ENCODE assay signal across 17 mouse cellular contexts in genomic region chr4:64043371-64043770, GRCm38 (mm10). TPM values are rescaled to one million over a fixed set of nuclear protein-coding genes. Genes with fewer than 3 reads are reported as not detected.
A peak's percentile ranks its signal among the peaks of the same experiment; 100 is the strongest.
DNase-seq lines count a peak whose midpoint lies in the region; ATAC-seq and TF ChIP-seq lines count a peak whose summit lies in the region.
"Had no signal": no experiment of that assay in that cellular context is flagged by ENCODE, and none has a peak within 500 bp of the region (broad histone marks: within the 10 kb centered on the region; RNA-seq: fewer than 3 reads in every experiment).

No protein-coding gene starts in this region.

- no peak for TF ChIP-seq POLR2A in embryonic fibroblast, embryonic 13.5 days (IDR thresholded peaks at IDR 0.05; ENCODE audit: low read depth, low read length)

- no peak overlapping the region for H3K9ac ChIP-seq in forebrain, postnatal 0 days
- no peak overlapping the region for H3K9ac ChIP-seq in kidney, embryonic 15.5 days
- H3K9ac ChIP-seq: forebrain, embryonic 13.5 days; lung, embryonic 14.5 days had no signal

- TF ChIP-seq CTCF in forebrain, postnatal 0 days (IDR thresholded peaks at IDR 0.05; ENCODE audit: low read depth) = no peak
- TF ChIP-seq CTCF in embryonic fibroblast, embryonic 13.5 days (IDR thresholded peaks at IDR 0.05; ENCODE audit: borderline replicate concordance, insufficient read depth, low read length) = no peak

- H3K4me3 ChIP-seq in forebrain, postnatal 0 days (ENCODE audit: low read depth, low read length) = no peak overlapping the region
- no peak overlapping the region for H3K4me3 ChIP-seq in forebrain, embryonic 10.5 days
- H3K4me3 ChIP-seq in kidney, embryonic 15.5 days (replicated peaks) = no peak overlapping the region
- H3K4me3 ChIP-seq in embryonic fibroblast, embryonic 13.5 days (ENCODE audit: insufficient read depth, low read length) = peak overlapping the region; percentile 81
- H3K4me3 ChIP-seq: forebrain, embryonic 13.5 days; heart, embryonic 10.5 days; layer of hippocampus, adult 2 months had no signal

- 57% methylated on average over 6 of the region's 6 CpGs for WGBS in forebrain, postnatal 0 days
- WGBS in forebrain, embryonic 10.5 days = 83% methylated on average over 6 of the region's 6 CpGs
- WGBS in kidney, embryonic 15.5 days = 51% methylated on average over 6 of the region's 6 CpGs

- no peak overlapping the region for H3K27ac ChIP-seq in forebrain, postnatal 0 days (ENCODE audit: low read depth, low read length)
- no peak overlapping the region for H3K27ac ChIP-seq in forebrain, embryonic 10.5 days
- H3K27ac ChIP-seq in kidney, embryonic 15.5 days = peak overlapping the region; percentile 63; the same call in 1 of the 2 replicates
- H3K27ac ChIP-seq in embryonic fibroblast, embryonic 13.5 days (ENCODE audit: insufficient read depth, low read length) = peak overlapping the region; percentile 7
- H3K27ac ChIP-seq: forebrain, embryonic 13.5 days; heart, embryonic 10.5 days; layer of hippocampus, adult 2 months had no signal

- peak; percentile 38 for DNase-seq in forebrain, postnatal 0 days
- DNase-seq in forebrain, embryonic 10.5 days (ENCODE audit: extremely low spot score, low spot score) = no peak
- DNase-seq in kidney, postnatal 4 days = no peak
- DNase-seq in adipocyte (ENCODE audit: low spot score) = peak; percentile 51
- DNase-seq: adrenal gland, adult 8-10 months; cerebellum, postnatal 25 days; lung, embryonic 14.5 days had no signal

- H3K4me1 ChIP-seq in forebrain, postnatal 0 days (ENCODE audit: insufficient read depth) = 0 out of 2 replicates have a peak, but pooled peaks cover 3% of the 10 kb centered on the region
- peaks cover 14% of the 10 kb centered on the region for H3K4me1 ChIP-seq in forebrain, embryonic 10.5 days
- H3K4me1 ChIP-seq in kidney, embryonic 15.5 days = peaks cover 35% of the 10 kb centered on the region
- peaks cover 12% of the 10 kb centered on the region for H3K4me1 ChIP-seq in embryonic fibroblast, embryonic 13.5 days (ENCODE audit: control insufficient read depth, insufficient read depth, low read length)

- no peaks in the 10 kb centered on the region for H3K9me3 ChIP-seq in forebrain, postnatal 0 days (ENCODE audit: low read length)
- no peaks in the 10 kb centered on the region for H3K9me3 ChIP-seq in forebrain, embryonic 10.5 days
- H3K9me3 ChIP-seq in kidney, embryonic 15.5 days (replicated peaks) = no peaks in the 10 kb centered on the region
- H3K9me3 ChIP-seq: forebrain, embryonic 13.5 days; heart, embryonic 10.5 days had no signal

- 0 out of 2 replicates have a peak overlapping the region, but pooled peaks have one; percentile 5 for H3K4me2 ChIP-seq in forebrain, postnatal 0 days (ENCODE audit: low read depth)
- H3K4me2 ChIP-seq in kidney, embryonic 15.5 days = no peak overlapping the region
- H3K4me2 ChIP-seq: forebrain, embryonic 13.5 days had no signal

- peaks cover 4% of the 10 kb centered on the region; the same call in 1 of the 2 replicates for H3K27me3 ChIP-seq in forebrain, postnatal 0 days (ENCODE audit: insufficient read depth, low read length)
- peaks cover 41% of the 10 kb centered on the region for H3K27me3 ChIP-seq in forebrain, embryonic 10.5 days (ENCODE audit: poor library complexity, severe bottlenecking)
- peaks cover 16% of the 10 kb centered on the region for H3K27me3 ChIP-seq in kidney, embryonic 15.5 days

- peak; percentile 13; the same call in 1 of the 2 replicates for ATAC-seq in forebrain, postnatal 0 days
- peak; percentile 75 for ATAC-seq in kidney, embryonic 15.5 days (replicated peaks; ENCODE audit: low FRiP score)
- ATAC-seq in megakaryocyte, adult 5-6 weeks (ENCODE audit: poor library complexity, severe bottlenecking) = no peak
- ATAC-seq in megakaryocyte progenitor cell, adult 5-6 weeks (replicated peaks; ENCODE audit: poor library complexity) = no peak
- ATAC-seq: forebrain, embryonic 13.5 days; intestine, embryonic 16.5 days had no signal

- no peaks in the 10 kb centered on the region for H3K36me3 ChIP-seq in forebrain, postnatal 0 days (ENCODE audit: insufficient read depth)
- no peaks in the 10 kb centered on the region for H3K36me3 ChIP-seq in forebrain, embryonic 10.5 days (replicated peaks)
- no peaks in the 10 kb centered on the region for H3K36me3 ChIP-seq in kidney, embryonic 15.5 days
- H3K36me3 ChIP-seq: heart, embryonic 10.5 days had no signal

RNA-seq across cellular contexts. Expression of gene Tnc, which starts 3.4 kb away (rescaled TPM):
- total RNA-seq in forebrain, postnatal 0 days (2014; rRNA removed) = 95.3 and 131 TPM in 2 replicates
- polyA plus RNA-seq in forebrain, postnatal 0 days (2015; fragmentation: Nextera tagmentation; extraction: Ambion mirVana) = 29.1 and 39.5 TPM in 2 replicates
- polyA plus RNA-seq in forebrain, embryonic 10.5 days (2016; fragmentation: Nextera tagmentation; extraction: Ambion mirVana) = 1.2 TPM in 2 replicates
- 19.6 and 22.9 TPM in 2 replicates for polyA plus RNA-seq in kidney, embryonic 15.5 days (2015; fragmentation: Nextera tagmentation; extraction: Ambion mirVana)
- polyA plus RNA-seq in embryonic fibroblast, embryonic 13.5 days (2011; ENCODE audit: insufficient read length, low read depth, missing spikeins) = 849 and 1,178 TPM in 2 replicates
- total RNA-seq in megakaryocyte, adult 5-6 weeks (2015) = 0.34 and 0.76 TPM in 2 replicates
- 0.77 and 0.98 TPM in 2 replicates for total RNA-seq in megakaryocyte, adult 5-6 weeks (2017)
- 0.02 TPM in 1 of 2 replicates, not detected in the other for total RNA-seq in megakaryocyte progenitor cell, adult 5-6 weeks (2015)
- total RNA-seq in megakaryocyte progenitor cell, adult 5-6 weeks (2017) = 0.08 TPM in 1 of 2 replicates, not detected in the other
- total RNA-seq: megakaryocyte-erythroid progenitor cell, adult 5-6 weeks; monocyte, adult 5-6 weeks had no signal

Comparison
In these comparisons a context has a peak if more than half of its experiments do, and no peak if none do; other contexts are left out.
1. DNase-seq: peak in forebrain, postnatal 0 days (single experiment) and adipocyte (single experiment); none in forebrain, embryonic 10.5 days (single experiment) and kidney, postnatal 4 days (0 of 2).
2. ATAC-seq: peak in forebrain, postnatal 0 days (single experiment) and kidney, embryonic 15.5 days (single experiment); none in megakaryocyte, adult 5-6 weeks (single experiment) and megakaryocyte progenitor cell, adult 5-6 weeks (single experiment).
3. H3K27ac ChIP-seq: peak in kidney, embryonic 15.5 days (single experiment) and embryonic fibroblast, embryonic 13.5 days (single experiment); none in forebrain, postnatal 0 days (single experiment) and forebrain, embryonic 10.5 days (single experiment).
4. RNA of gene Tnc, which starts 3.4 kb away (polyA plus RNA-seq): 849 to 1,178 TPM in embryonic fibroblast, embryonic 13.5 days; 29.1 to 39.5 TPM in forebrain, postnatal 0 days, 19.6 to 22.9 TPM in kidney, embryonic 15.5 days and 1.2 TPM in forebrain, embryonic 10.5 days; every median in the first group is over 10 times any median in the second.